Mouse (Mus musculus): ENCODE data around the gene Hist1h4j. TPM values are rescaled to one million over a fixed set of nuclear protein-coding genes. Genes with fewer than 3 reads are reported as not detected.

The Hist1h4j gene
- polyA plus RNA-seq, 1 experiment, result 19.9 TPM

DNA sequence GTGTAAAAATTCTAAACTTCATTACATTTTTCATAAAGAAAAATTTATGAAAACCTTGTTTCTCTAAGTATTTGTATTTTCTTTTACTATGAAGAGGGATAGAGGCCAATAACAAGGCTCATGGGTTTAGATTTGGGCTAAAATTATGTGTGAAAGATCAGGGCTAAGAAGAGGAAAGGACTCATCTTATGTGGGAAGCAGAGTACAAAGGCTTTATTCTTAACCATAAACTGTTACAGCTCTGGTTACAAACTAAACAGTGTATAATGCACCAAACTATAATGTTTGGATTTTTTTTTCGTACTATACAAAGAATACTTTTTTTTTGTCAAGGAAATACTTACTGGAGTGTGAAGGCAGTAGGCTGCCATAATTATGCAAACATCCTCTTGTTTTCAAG, 20.8 kb downstream of the Hist1h4j start:
- TF ChIP-seq POLR2A (IDR thresholded peaks at IDR 0.05; ENCODE audit: borderline replicate concordance, extremely low read depth, insufficient read depth, insufficient read length, poor library complexity, severe bottlenecking) (no peak), CTCF (IDR thresholded peaks at IDR 0.05; ENCODE audit: borderline replicate concordance, extremely low read depth, insufficient read depth, insufficient read length) (no peak)
- no peak for DNase-seq (ENCODE audit: low read depth)

DNA sequence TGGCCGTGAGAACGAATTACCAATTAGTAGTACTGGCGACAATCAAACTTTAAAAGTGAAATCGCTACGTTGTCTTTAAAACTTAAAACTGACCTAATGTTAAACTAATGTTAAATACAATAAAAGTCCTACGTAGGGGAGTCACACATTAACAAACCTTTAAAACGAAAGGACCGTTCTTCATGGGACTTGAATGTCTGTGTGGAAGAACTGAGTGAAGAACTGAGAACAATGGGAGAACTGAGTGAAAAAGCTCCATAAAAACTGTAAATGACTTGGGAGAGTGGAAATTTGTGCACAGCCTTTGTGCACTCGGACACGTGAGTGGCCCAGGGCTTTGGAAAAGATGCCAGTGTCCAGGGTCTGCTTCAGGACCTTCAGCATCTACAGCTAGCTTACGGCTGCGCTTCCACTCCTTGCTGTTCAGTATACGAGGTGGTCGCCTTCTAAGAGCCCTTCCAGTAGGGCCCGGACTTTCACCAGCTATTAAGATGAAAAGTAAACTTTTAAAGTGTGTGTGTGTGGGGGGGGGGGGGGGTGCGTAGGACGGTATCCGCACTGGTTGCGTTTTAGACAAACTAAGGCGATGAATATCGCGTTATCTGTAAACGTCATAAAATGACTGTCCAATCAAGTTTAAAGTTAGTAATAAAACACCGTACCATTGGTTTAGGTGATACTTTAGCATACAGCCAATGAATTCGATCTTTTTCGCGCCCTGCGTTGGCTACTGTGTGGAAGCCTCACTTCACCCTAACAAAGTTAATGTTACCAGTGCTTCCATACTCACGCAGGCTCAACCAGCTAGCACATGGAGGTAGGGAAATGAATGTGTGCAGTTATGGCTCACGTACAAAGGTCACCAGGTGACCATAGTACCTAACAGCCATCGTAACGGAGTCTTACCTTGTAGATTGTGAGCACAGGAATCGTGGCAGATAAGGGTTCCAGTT, 44.2 kb downstream of the Hist1h4j start:
- no peak for TF ChIP-seq CTCF (IDR thresholded peaks at IDR 0.05; ENCODE audit: borderline replicate concordance, extremely low read depth, insufficient read depth, insufficient read length)
- peak; percentile 17; the same call in 1 of the 2 replicates for TF ChIP-seq POLR2A (IDR thresholded peaks at IDR 0.05; ENCODE audit: borderline replicate concordance, extremely low read depth, insufficient read depth, insufficient read length, poor library complexity, severe bottlenecking)
- peak; percentile 97 for DNase-seq (ENCODE audit: low read depth)

DNA sequence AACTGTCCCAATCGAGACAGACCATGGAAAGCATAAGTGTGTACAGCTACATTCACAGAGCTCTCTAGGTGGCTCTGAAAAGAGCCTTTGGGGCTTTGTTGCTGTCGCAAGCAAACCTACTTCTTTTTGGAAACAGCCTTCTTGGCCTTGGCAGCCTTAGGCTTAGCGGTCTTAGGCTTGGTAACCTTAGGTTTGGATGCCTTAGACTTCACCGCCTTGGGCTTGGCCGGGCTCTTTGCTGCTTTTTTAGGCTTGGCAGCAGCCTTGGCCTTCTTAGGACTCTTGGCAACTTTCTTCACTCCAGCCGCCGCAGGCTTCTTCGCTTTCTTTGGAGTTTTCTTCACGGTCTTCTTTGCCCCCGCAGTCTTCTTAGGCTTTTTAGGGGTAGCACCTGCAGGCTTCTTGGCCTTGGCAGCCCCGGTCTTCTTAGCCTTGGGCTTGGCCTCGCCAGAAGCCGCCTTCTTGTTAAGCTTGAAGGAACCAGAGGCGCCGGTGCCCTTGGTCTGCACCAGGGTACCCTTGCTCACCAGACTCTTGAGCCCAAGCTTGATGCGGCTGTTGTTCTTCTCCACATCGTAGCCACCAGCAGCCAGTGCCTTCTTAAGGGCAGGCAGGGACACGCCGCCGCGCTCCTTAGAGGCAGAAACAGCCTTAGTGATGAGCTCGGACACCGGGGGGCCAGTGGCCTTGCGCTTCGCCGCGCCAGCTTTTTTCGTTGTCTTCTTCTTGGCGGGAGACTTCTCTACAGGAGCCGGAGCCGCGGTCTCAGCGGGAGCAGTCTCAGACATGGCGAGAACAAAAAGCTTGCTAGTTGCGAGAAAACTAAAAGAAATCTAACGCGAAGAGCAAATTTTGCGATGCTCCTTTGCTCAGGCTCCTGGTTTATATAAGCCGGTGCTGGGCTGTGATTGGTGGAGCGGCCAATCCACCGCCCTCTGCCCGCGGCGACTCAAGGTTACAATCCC, 45.2 kb downstream of the Hist1h4j start, which contains the start of gene Hist1h1b:
TSS of gene Hist1h1b (minus strand) at position 859 of the 965 bp plus-strand sequence.
- TF ChIP-seq CTCF (IDR thresholded peaks at IDR 0.05; ENCODE audit: borderline replicate concordance, extremely low read depth, insufficient read depth, insufficient read length) (no peak), POLR2A (IDR thresholded peaks at IDR 0.05; ENCODE audit: borderline replicate concordance, extremely low read depth, insufficient read depth, insufficient read length, poor library complexity, severe bottlenecking) (peak; percentile 27; the same call in 1 of the 2 replicates)
- peak; percentile 91 for DNase-seq (ENCODE audit: low read depth)

DNA sequence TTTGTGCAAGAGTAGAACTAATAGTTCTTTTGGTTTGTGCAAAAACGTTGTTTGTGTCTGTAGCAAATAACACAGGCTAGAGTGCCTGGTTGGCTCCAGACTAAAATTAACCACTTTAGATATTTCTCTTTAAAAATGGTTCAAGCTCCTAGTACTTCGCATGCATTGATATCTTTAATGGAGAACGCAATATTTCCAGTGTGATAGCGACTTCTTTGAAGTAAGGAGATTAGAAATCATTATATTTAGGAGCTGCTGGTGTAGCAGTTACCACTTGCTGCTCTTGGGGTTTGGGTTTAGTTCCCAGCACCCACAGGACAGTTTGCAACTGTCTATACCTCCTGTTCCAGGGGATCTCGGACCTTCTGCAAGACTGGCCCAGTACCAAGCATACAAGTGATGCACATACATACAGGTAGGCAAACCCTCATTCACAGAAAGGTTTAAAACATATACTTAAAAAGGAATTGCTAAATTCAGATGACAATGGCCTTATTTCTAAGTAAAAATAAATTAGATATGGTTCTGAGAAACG, 46.2 kb downstream of the Hist1h4j start:
- no peak for DNase-seq (ENCODE audit: low read depth)
- no peak for TF ChIP-seq CTCF (IDR thresholded peaks at IDR 0.05; ENCODE audit: borderline replicate concordance, extremely low read depth, insufficient read depth, insufficient read length)

DNA sequence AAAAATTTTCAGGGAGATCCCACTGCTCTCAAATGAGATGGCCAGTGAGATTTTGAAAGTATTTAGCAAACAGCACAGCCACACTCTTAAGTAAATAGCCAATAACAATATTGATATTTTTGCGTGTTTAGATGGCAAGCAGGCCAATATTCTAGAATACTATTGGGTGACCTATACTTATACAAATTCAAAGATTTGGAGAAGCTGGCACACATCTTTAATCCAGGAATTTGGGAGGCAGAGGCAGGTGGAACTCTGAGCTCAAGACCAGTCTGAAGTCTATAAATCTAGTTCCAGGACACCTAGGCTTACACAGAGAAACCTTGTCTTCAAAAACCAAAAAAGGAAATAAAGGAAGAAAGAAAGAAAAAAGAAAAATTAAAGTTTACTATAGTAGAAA, 46.8 kb downstream of the Hist1h4j start:
- TF ChIP-seq CTCF (IDR thresholded peaks at IDR 0.05; ENCODE audit: borderline replicate concordance, extremely low read depth, insufficient read depth, insufficient read length) (no peak), POLR2A (IDR thresholded peaks at IDR 0.05; ENCODE audit: borderline replicate concordance, extremely low read depth, insufficient read depth, insufficient read length, poor library complexity, severe bottlenecking) (no peak)
- no peak for DNase-seq (ENCODE audit: low read depth)

DNA sequence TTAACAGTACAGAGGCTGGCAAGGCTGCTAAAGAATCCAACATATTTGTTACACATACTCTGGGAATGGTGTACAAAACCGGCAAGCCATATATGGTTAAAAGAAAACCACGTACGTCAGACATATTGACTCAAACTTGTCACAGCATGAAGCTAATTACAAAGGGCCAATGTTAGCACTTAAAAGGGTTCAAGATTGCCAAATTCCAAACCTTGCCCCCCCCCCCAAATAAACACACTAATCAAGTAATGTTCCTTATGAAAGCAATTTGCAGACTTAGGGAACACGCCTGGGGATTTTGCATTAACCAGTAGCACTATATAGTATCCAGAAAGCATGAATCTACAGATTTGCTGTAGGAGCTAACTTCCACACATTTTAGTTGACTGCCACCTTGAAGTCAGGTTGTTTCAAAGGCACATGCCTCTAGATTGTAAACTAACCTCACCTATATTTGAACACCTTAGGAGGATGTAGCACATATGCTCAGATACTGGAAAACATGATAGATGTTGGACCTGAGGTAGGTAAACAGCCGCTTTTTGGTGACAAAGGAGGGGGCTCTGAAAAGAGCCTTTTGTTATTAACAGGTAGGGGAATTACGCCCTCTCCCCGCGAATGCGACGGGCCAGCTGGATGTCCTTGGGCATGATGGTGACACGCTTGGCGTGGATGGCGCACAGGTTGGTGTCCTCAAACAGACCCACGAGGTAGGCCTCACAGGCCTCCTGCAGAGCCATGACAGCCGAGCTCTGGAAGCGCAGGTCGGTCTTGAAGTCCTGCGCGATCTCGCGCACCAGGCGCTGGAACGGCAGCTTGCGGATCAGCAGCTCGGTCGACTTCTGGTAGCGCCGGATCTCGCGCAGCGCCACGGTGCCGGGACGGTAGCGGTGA, 47.7 kb downstream of the Hist1h4j start:
- DNase-seq (ENCODE audit: low read depth), result peak; percentile 77

DNA sequence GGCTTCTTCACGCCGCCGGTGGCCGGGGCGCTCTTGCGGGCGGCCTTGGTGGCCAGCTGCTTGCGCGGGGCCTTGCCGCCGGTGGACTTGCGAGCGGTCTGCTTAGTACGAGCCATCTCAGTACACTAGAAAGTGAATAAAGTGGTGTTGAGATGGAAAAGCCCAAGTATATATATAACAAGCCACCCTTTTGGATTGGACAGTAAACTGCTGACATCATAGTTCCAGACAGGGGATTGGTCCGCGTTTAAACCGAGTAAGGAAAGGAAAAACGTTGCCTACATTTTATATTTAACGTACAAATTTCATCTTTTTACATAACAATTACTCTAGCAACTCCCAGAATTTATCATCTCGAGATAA, 48.4 kb downstream of the Hist1h4j start, which contains the start of gene Hist1h3i:
TSS of gene Hist1h3i (minus strand) at position 116 of the 363 bp plus-strand sequence.
- no peak for TF ChIP-seq CTCF (IDR thresholded peaks at IDR 0.05; ENCODE audit: borderline replicate concordance, extremely low read depth, insufficient read depth, insufficient read length)
- TF ChIP-seq POLR2A (IDR thresholded peaks at IDR 0.05; ENCODE audit: borderline replicate concordance, extremely low read depth, insufficient read depth, insufficient read length, poor library complexity, severe bottlenecking), result peak; percentile 3; the same call in 1 of the 2 replicates
- peak; percentile 98 for DNase-seq (ENCODE audit: low read depth)

DNA sequence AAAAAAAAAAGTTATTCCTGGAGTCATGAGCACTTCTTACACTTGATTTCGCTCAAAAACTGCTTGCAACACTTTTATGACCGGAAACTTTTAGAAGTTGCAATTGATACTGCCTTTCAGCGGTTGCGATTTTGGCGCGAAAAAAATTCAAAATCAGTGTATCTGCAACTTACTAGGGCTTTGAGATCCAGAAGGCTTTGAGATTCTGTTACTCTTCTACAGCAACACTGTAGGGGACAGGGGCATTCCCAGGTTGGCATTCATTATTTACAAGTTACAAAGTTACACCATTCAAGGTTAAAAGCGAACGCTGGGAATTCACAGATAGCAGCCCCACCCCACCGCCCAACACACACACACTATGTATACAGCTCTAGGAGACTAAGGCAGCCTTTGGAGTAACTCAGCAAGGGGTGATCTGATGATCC, 48.9 kb downstream of the Hist1h4j start:
- DNase-seq (ENCODE audit: low read depth), result peak; percentile 76
- TF ChIP-seq CTCF (IDR thresholded peaks at IDR 0.05; ENCODE audit: borderline replicate concordance, extremely low read depth, insufficient read depth, insufficient read length), result no peak
- TF ChIP-seq POLR2A (IDR thresholded peaks at IDR 0.05; ENCODE audit: borderline replicate concordance, extremely low read depth, insufficient read depth, insufficient read length, poor library complexity, severe bottlenecking), result no peak

DNA sequence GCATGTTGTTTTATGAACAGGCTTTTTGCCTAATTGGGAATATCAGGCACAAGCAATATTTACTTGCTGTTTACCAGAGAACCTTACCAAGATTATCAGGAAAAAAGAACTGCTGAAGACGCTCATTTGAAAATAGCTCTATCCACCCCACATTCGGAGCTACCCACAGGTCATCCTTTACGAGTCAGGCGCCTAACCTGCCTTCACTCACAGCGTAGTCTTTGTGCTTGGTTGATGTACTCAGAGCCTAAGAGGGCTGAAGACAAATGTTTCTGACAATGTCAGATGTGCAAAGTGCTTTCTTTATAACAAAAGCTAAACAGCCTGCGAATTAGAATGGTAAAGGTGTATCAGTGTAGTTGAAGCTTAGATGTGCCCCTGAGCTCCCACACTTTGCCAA, 49.4 kb downstream of the Hist1h4j start:
- TF ChIP-seq POLR2A (IDR thresholded peaks at IDR 0.05; ENCODE audit: borderline replicate concordance, extremely low read depth, insufficient read depth, insufficient read length, poor library complexity, severe bottlenecking), result no peak
- TF ChIP-seq CTCF (IDR thresholded peaks at IDR 0.05; ENCODE audit: borderline replicate concordance, extremely low read depth, insufficient read depth, insufficient read length), result no peak
- DNase-seq (ENCODE audit: low read depth), result no peak

Other genes with a start within 250 kb of the Hist1h4j start
- 0.24 and 0.55 TPM in 2 replicates for gene AK157302, start 239.8 kb upstream of the Hist1h4j start, polyA plus RNA-seq (2012; rRNA removed)
- gene Gm11273, start 233.6 kb upstream of the Hist1h4j start, polyA plus RNA-seq (2012; rRNA removed), result 7.3 and 7.5 TPM in 2 replicates
- 11.4 and 12.0 TPM in 2 replicates for gene Zkscan8, start 203.9 kb upstream of the Hist1h4j start, polyA plus RNA-seq (2012; rRNA removed)
- gene Olfr1366, start 192.3 kb upstream of the Hist1h4j start, polyA plus RNA-seq (2012; rRNA removed), result not detected in 2 replicates
- not detected in 2 replicates for gene Olfr1535, start 175.2 kb upstream of the Hist1h4j start, polyA plus RNA-seq (2012; rRNA removed)
- not detected in 2 replicates for gene Olfr1364, start 153.3 kb upstream of the Hist1h4j start, polyA plus RNA-seq (2012; rRNA removed)
- gene Olfr1362, start 121.0 kb upstream of the Hist1h4j start, polyA plus RNA-seq (2012; rRNA removed), result not detected in 2 replicates
- not detected in 2 replicates for gene Olfr11, start 92.5 kb upstream of the Hist1h4j start, polyA plus RNA-seq (2012; rRNA removed)
- not detected in 2 replicates for gene Olfr1361, start 71.7 kb upstream of the Hist1h4j start, polyA plus RNA-seq (2012; rRNA removed)
- not detected in 2 replicates for gene Olfr1360, start 57.7 kb upstream of the Hist1h4j start, polyA plus RNA-seq (2012; rRNA removed)
- gene Olfr1359, start 37.0 kb upstream of the Hist1h4j start, polyA plus RNA-seq (2012; rRNA removed), result not detected in 2 replicates
- gene Hist1h2bl, start 18.9 kb upstream of the Hist1h4j start, polyA plus RNA-seq (2012; rRNA removed), result 11.3 and 14.5 TPM in 2 replicates
- 14.3 and 24.3 TPM in 2 replicates for gene Hist1h2ai, start 18.6 kb upstream of the Hist1h4j start, polyA plus RNA-seq (2012; rRNA removed)
- gene Hist1h3h, start 17.4 kb upstream of the Hist1h4j start, polyA plus RNA-seq (2012; rRNA removed), result 39.0 and 49.4 TPM in 2 replicates
- 17.0 and 18.2 TPM in 2 replicates for gene Hist1h2bm, start 13.0 kb upstream of the Hist1h4j start, polyA plus RNA-seq (2012; rRNA removed)
- 20.2 and 29.6 TPM in 2 replicates for gene Hist1h4k, start 15.4 kb downstream of the Hist1h4j start, polyA plus RNA-seq (2012; rRNA removed)
- gene Hist1h2ak, start 18.8 kb downstream of the Hist1h4j start, polyA plus RNA-seq (2012; rRNA removed), result 21.4 and 26.4 TPM in 2 replicates
- 13.5 and 30.8 TPM in 2 replicates for gene Hist1h2bn, start 19.1 kb downstream of the Hist1h4j start, polyA plus RNA-seq (2012; rRNA removed)
- gene Hist1h1b, start 45.6 kb downstream of the Hist1h4j start, polyA plus RNA-seq (2012; rRNA removed), result 4.3 and 4.5 TPM in 2 replicates
- gene Hist1h3i, start 48.3 kb downstream of the Hist1h4j start, polyA plus RNA-seq (2012; rRNA removed), result 35.6 and 40.1 TPM in 2 replicates
- 8.8 and 12.7 TPM in 2 replicates for gene Hist1h2an, start 52.2 kb downstream of the Hist1h4j start, polyA plus RNA-seq (2012; rRNA removed)
- gene Hist1h2bp, start 52.4 kb downstream of the Hist1h4j start, polyA plus RNA-seq (2012; rRNA removed), result 2.5 TPM in 2 replicates
- gene Hist1h2bq, start 75.1 kb downstream of the Hist1h4j start, polyA plus RNA-seq (2012; rRNA removed), result 12.6 and 16.3 TPM in 2 replicates
- not detected in 2 replicates for gene Hist1h2ao, start 75.4 kb downstream of the Hist1h4j start, polyA plus RNA-seq (2012; rRNA removed)
- not detected in 2 replicates for gene Hist1h4m, start 76.7 kb downstream of the Hist1h4j start, polyA plus RNA-seq (2012; rRNA removed)
- gene Hist1h4n, start 97.1 kb downstream of the Hist1h4j start, polyA plus RNA-seq (2012; rRNA removed), result 25.9 and 58.6 TPM in 2 replicates
- gene Hist1h2ap, start 98.4 kb downstream of the Hist1h4j start, polyA plus RNA-seq (2012; rRNA removed), result 71.3 and 78.4 TPM in 2 replicates
- gene Hist1h2br, start 98.7 kb downstream of the Hist1h4j start, polyA plus RNA-seq (2012; rRNA removed), result 5.6 and 6.6 TPM in 2 replicates
- 14.5 and 14.9 TPM in 2 replicates for gene Zfp184, start 210.0 kb downstream of the Hist1h4j start, polyA plus RNA-seq (2012; rRNA removed)
- 0.04 TPM in 1 of 2 replicates, not detected in the other for gene Pom121l2, start 246.1 kb downstream of the Hist1h4j start, polyA plus RNA-seq (2012; rRNA removed)

Measured in brain, embryonic 14.5 days (tissue).